Mouse (Mus musculus): ENCODE measurements around the gene Sptan1. TPM values are rescaled to one million over a fixed set of nuclear protein-coding genes. Genes with fewer than 3 reads are reported as not detected.

Gene Sptan1
- 238 and 239 TPM in 2 replicates for polyA plus RNA-seq (2015; fragmentation: Nextera tagmentation; extraction: Ambion mirVana)

DNA sequence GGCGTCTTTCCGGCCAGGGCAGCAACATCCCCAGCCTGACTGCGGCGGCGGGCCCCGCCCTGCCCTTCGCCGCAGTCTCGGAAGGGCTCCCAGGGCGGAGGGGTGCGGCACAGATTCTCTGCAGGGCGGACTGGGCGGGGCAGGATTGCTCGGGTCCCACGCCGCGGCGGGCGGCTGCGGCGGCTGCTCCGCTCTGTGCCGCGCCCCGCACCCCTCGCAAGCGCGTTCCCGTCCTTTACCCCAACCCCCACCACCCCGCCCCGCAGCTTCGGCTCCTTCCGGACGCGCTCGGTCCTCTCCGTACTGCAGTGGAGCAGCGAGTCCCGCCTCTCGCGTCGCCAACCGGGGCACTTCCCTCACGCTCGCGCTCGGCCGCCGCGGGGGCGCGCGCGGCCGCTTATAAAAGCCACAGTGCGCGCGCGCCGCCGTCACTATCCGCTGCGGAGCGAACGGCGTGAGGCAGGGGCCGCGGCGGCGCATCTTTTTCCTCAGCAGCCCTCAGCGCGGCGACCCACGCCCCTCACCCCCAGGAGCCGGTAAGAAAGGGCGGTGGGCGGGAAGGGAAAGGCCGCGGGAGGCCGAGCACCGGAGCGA, at the start of gene Sptan1:
Gene Sptan1, plus strand, starts transcription at position 311 of the 594 bp plus-strand sequence.
- ATAC-seq (replicated peaks) = peak; percentile 99
- H3K4me1 ChIP-seq = peaks cover 46% of the 10 kb centered on the region

DNA sequence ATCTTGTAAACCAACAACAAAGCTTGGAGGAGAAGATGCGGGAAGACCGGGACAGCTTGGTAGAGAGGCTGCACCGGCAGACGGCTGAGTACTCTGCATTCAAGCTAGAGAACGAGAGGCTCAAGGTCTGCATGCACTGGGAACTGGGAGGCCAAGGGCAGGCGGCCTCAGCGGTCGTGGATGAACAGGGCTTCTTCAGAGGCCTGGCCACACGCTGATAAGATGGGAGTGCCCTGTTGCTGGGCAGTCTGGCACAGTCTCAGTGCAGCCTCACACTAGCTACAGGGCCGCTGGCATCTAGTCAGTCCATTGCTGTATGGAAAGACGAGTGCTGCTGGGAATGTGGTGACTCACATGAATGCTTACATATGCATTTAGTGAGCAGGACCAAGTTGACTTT, 47.7 kb upstream of the Sptan1 start:
- Histone ChIP-seq H3K27ac (no peak overlapping the region), H3K4me1 (no peaks in the 10 kb centered on the region), H3K9ac (no peak overlapping the region), H3K4me3 (no peak overlapping the region), H3K9me3 (no peaks in the 10 kb centered on the region), H3K4me2 (no peak overlapping the region), H3K36me3 (replicated peaks) (peaks cover 73% of the 10 kb centered on the region), H3K27me3 (replicated peaks) (no peaks in the 10 kb centered on the region)
- 94% methylated on average over 11 of the region's 11 CpGs for WGBS
- ATAC-seq (replicated peaks) = no peak

More for the DNA sequence above, at the start of gene Sptan1:
- Histone ChIP-seq H3K36me3 (replicated peaks) (peaks cover 14% of the 10 kb centered on the region), H3K9me3 (no peaks in the 10 kb centered on the region), H3K9ac (peak within 1 kb of the TSS; percentile 100), H3K27ac (peak within 1 kb of the TSS; percentile 98), H3K4me2 (peak within 1 kb of the TSS; percentile 67), H3K27me3 (replicated peaks) (no peaks in the 10 kb centered on the region), H3K4me3 (peak within 1 kb of the TSS; percentile 88)
- WGBS = under 1% methylated on average over 67 of the region's 82 CpGs

DNA sequence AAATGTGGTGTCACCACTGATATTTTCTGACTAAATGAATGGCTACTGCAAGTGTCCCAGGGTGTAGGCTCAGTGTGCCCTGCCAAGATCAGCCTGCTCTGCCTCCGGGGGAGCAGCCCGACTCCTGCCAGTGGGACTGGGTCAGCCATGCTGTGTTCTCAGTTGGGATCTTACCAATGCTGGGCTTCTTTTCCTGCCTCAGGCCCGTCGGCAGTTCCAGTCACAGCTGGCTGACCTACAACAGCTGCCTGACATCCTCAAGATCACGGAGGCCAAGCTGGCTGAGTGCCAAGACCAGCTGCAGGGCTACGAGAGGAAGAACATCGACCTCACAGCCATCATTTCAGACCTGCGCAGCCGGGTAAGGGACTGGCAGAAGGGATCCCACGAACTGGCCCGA, 43.3 kb upstream of the Sptan1 start:
- Histone ChIP-seq H3K27ac (no peak overlapping the region), H3K4me1 (no peaks in the 10 kb centered on the region), H3K4me3 (no peak overlapping the region), H3K36me3 (replicated peaks) (peaks cover 78% of the 10 kb centered on the region), H3K9me3 (no peaks in the 10 kb centered on the region), H3K9ac (no peak overlapping the region), H3K27me3 (replicated peaks) (no peaks in the 10 kb centered on the region), H3K4me2 (no peak overlapping the region)
- no peak for ATAC-seq (replicated peaks)
- 67% methylated on average over 11 of the region's 11 CpGs for WGBS

DNA sequence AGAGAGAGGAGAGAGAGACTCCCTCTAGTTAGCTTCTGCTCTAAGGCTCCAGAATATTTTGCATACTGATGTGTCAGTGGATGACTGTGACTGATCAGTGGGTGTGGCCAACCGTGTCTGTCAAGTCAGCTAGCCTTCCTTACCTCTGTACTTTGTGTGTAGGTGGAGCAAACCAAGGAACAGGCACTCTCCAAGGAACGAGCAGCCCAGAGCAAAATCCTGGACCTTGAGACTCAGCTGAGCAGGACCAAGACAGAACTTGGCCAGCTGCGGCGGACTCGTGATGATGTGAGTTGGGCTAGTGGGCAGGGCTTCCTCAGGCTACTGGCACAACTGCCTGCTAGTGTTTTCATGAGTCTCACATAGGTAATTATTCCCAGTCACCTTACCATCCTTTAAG, 38.8 kb upstream of the Sptan1 start:
- ATAC-seq (replicated peaks) = no peak
- Histone ChIP-seq H3K9me3 (no peaks in the 10 kb centered on the region), H3K4me1 (no peaks in the 10 kb centered on the region), H3K4me3 (no peak overlapping the region), H3K27me3 (replicated peaks) (no peaks in the 10 kb centered on the region), H3K27ac (no peak overlapping the region), H3K4me2 (no peak overlapping the region), H3K9ac (no peak overlapping the region), H3K36me3 (replicated peaks) (peaks cover 71% of the 10 kb centered on the region)
- 91% methylated on average over 5 of the region's 5 CpGs for WGBS

DNA sequence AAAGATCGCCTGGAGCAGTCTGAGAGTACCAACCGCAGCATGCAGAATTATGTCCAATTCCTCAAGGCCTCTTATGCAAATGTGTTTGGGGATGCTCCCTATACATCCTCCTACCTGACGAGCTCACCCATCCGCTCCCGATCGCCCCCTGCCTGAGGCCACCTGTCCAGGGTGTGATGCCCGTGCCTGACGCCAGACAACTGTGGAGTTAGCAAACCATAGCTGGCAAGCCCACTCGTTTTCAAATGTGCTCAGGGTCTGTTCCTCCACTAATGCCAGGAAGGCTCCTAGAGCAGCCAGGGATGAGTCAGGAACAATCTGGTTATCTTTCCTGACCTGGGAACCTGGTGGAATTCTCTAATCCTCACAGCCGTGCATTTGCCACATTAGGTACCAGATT, 34.9 kb upstream of the Sptan1 start:
- WGBS = 93% methylated on average over 10 of the region's 10 CpGs
- H3K4me3 ChIP-seq = no peak overlapping the region
- peaks cover 37% of the 10 kb centered on the region for H3K36me3 ChIP-seq (replicated peaks)
- no peaks in the 10 kb centered on the region for H3K27me3 ChIP-seq (replicated peaks)
- H3K4me2 ChIP-seq = no peak overlapping the region
- H3K9ac ChIP-seq = no peak overlapping the region
- H3K4me1 ChIP-seq = no peaks in the 10 kb centered on the region
- H3K27ac ChIP-seq = no peak overlapping the region
- no peaks in the 10 kb centered on the region for H3K9me3 ChIP-seq
- no peak for ATAC-seq (replicated peaks)

DNA sequence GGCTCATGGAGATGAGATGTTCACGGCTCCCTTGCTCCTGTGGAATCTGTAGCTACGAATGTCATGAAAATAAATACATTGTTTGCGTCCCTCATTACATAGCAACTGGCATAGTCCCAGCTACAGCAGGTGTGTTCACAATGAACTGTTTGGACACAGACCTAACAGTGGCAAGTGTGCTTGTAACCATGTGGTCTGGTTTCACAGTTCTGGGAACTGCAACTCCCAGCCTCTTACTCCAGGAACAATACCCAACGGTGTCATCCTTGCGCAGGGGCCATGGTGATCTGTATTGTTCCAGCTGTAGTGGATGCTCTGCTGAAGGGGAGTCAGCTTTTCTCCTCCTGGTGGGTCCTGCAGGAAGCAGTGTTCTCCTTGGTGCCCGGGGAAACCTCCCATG, 34.2 kb upstream of the Sptan1 start:
- no peak overlapping the region for H3K9ac ChIP-seq
- peaks cover 6% of the 10 kb centered on the region for H3K4me1 ChIP-seq
- H3K9me3 ChIP-seq = no peaks in the 10 kb centered on the region
- ATAC-seq (replicated peaks) = no peak
- H3K4me2 ChIP-seq = no peak overlapping the region
- no peaks in the 10 kb centered on the region for H3K27me3 ChIP-seq (replicated peaks)
- no peak overlapping the region for H3K4me3 ChIP-seq
- H3K36me3 ChIP-seq (replicated peaks) = peaks cover 32% of the 10 kb centered on the region
- WGBS = 92% methylated on average over 6 of the region's 6 CpGs
- H3K27ac ChIP-seq = no peak overlapping the region

DNA sequence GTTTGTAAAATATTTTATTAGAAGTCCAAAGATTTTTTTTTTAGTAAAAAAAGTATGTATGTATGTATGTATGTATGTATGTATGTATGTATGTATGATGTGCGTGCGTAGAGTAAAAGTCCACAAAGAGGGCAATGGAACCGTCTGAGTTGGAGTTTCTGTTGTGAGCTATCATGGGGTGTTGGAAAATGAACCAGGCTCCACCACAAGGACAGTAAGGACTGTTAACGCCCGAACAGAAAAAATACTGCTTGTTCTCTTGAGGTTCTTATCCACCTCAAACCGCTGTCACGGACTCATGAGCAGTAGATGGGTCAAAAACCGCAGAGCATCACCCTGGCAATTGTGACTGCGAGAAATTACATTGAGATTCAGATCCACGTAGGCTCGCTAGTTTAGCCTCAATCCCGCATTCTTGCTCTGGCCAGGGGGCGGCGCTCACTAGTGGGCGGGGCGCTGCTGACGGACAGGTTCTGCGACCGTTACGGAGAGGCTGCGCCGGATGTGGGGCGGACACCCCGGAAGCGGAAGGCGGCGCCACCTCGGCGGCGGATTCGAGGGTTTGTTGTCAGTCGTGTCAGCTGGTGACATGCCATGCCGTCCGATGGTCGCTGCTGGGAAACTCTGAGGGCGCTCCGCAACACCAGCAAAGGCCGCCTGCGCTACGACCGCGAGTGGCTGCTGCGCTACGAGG, 30.3 kb upstream of the Sptan1 start, which contains the start of gene Gle1:
Gene Gle1, plus strand, starts transcription at position 521 of the 694 bp plus-strand sequence.
- Histone ChIP-seq H3K36me3 (replicated peaks) (peaks cover 23% of the 10 kb centered on the region), H3K27me3 (replicated peaks) (no peaks in the 10 kb centered on the region), H3K4me3 (peak within 1 kb of the TSS; percentile 68), H3K9ac (peak within 1 kb of the TSS; percentile 51), H3K4me1 (peaks cover 8% of the 10 kb centered on the region), H3K27ac (peak within 1 kb of the TSS; percentile 88), H3K4me2 (peak within 1 kb of the TSS; percentile 72), H3K9me3 (no peaks in the 10 kb centered on the region)
- 3% methylated on average over 44 of the region's 44 CpGs for WGBS
- ATAC-seq (replicated peaks) = peak; percentile 99

DNA sequence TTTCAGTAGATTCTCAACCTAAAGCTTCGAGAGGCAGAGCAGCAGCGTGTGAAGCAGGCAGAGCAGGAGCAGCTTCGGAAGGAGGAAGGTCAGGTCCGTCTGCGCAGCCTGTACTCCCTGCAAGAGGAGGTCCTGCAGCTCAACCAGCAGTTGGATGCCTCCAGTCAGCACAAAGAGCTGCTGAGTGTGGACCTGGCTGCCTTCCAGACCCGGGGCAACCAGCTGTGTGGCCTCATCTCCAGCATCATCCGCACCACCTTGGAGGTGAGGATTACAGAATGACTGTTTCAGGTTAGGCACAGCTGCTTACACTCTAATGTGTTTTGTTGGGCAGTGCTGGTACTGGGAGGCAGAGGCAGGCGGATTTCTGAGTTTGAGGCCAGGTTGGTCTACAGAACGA, 25.3 kb upstream of the Sptan1 start:
- no peak overlapping the region for H3K4me3 ChIP-seq
- H3K27me3 ChIP-seq (replicated peaks) = no peaks in the 10 kb centered on the region
- peaks cover 8% of the 10 kb centered on the region for H3K4me1 ChIP-seq
- WGBS = 95% methylated on average over 9 of the region's 9 CpGs
- peaks cover 58% of the 10 kb centered on the region for H3K36me3 ChIP-seq (replicated peaks)
- no peaks in the 10 kb centered on the region for H3K9me3 ChIP-seq
- no peak for ATAC-seq (replicated peaks)
- H3K9ac ChIP-seq = no peak overlapping the region
- no peak overlapping the region for H3K4me2 ChIP-seq
- H3K27ac ChIP-seq = no peak overlapping the region

DNA sequence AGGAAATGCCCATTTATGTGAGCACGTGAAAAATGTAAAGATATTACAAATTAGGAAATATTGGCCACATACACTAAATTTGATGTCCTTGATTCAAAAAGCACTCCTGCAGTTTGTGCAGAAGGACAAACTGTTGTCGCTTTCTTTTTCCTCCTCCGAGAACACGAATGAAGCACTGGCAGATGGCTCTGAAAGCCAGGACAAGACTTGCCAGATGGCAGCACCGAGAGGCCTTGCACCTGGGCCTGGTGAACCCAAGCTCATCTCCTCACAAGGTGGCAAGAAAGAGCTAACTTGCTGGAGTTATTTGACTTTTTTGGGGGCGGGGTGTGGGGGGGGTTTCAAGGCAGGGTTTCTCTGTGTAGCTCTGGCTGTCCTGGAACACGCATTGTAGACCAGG, 24.5 kb upstream of the Sptan1 start:
- Histone ChIP-seq H3K27ac (no peak overlapping the region), H3K4me2 (no peak overlapping the region), H3K27me3 (replicated peaks) (no peaks in the 10 kb centered on the region), H3K9me3 (no peaks in the 10 kb centered on the region), H3K9ac (no peak overlapping the region), H3K4me1 (peaks cover 5% of the 10 kb centered on the region), H3K36me3 (replicated peaks) (peaks cover 60% of the 10 kb centered on the region), H3K4me3 (no peak overlapping the region)
- WGBS = 96% methylated on average over 7 of the region's 7 CpGs
- ATAC-seq (replicated peaks) = no peak

DNA sequence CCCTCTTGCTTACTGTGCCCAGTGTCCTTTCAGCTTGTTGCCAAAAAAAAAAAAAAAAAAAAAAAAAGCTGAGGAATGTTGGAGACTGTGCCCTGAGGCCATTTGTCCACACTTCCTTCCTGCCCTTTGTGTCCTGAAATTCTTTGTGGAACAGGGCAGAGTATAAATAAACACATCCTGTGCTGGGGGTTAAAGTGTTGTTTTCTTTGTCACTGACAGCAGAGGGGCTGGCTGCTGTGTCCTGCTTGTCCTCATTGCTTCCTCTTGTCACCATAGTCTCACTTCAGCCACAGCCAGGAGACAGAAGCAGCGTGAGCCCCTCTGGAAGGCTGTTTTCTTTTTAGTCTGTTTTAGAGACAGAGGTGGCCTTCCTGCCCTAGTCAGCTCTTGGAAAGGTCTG, 20.6 kb upstream of the Sptan1 start:
- Histone ChIP-seq H3K36me3 (replicated peaks) (peaks cover 73% of the 10 kb centered on the region), H3K9ac (no peak overlapping the region), H3K4me2 (no peak overlapping the region), H3K4me3 (no peak overlapping the region), H3K4me1 (no peaks in the 10 kb centered on the region), H3K27me3 (replicated peaks) (no peaks in the 10 kb centered on the region), H3K27ac (no peak overlapping the region), H3K9me3 (no peaks in the 10 kb centered on the region)
- 80% methylated on average over 1 of the region's 1 CpGs for WGBS
- ATAC-seq (replicated peaks) = no peak

DNA sequence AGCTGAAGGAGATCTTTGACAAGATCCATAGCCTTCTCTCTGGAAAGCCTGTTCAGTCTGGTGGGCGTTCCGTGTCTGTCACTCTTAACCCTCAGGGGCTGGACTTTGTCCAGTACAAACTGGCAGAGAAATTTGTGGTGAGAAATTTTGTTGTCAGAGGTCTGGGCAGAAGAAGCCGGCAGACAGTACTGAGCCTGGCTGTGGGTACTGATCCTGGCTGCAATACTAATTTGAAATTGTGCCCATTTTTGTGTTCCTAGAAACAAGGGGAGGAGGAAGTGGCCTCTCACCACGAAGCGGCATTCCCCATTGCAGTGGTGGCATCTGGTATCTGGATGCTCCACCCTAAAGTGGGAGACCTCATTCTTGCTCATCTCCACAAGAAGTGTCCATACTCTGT, 16.5 kb upstream of the Sptan1 start:
- Histone ChIP-seq H3K27me3 (replicated peaks) (no peaks in the 10 kb centered on the region), H3K36me3 (replicated peaks) (peaks cover 70% of the 10 kb centered on the region), H3K9me3 (no peaks in the 10 kb centered on the region), H3K4me3 (no peak overlapping the region), H3K27ac (no peak overlapping the region), H3K4me2 (no peak overlapping the region), H3K9ac (no peak overlapping the region), H3K4me1 (no peaks in the 10 kb centered on the region)
- no peak for ATAC-seq (replicated peaks)
- 96% methylated on average over 5 of the region's 5 CpGs for WGBS

DNA sequence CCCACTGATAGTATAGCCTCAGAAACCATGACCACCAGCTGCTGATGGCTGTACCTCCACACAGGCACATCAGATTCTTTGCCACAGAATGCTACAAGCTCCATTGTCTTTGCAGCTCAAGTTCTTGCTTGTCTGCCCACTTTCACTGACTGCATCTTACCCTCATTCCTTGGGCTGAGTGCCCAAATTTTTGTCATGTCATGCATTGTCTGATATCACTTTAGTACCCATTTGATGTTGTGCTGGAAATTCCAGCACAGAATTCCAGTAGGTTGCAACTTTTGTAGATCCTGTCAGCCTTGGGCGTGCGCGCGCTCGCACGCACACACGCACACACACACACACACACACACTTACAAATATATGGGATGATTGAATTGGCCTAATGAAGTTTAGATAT, 4.1 kb upstream of the Sptan1 start:
- no peak overlapping the region for H3K4me3 ChIP-seq
- no peak overlapping the region for H3K4me2 ChIP-seq
- H3K36me3 ChIP-seq (replicated peaks) = peaks cover 20% of the 10 kb centered on the region
- peaks cover 9% of the 10 kb centered on the region for H3K4me1 ChIP-seq
- H3K9me3 ChIP-seq = no peaks in the 10 kb centered on the region
- H3K27me3 ChIP-seq (replicated peaks) = no peaks in the 10 kb centered on the region
- WGBS = 98% methylated on average over 7 of the region's 7 CpGs
- H3K9ac ChIP-seq = no peak overlapping the region
- H3K27ac ChIP-seq = no peak overlapping the region
- no peak for ATAC-seq (replicated peaks)

Data from midbrain, embryonic 15.5 days (tissue).